Mouse (Mus musculus) megakaryocyte, embryonic 14.5 days (primary cell): ENCODE measurements around the gene Col11a2.

Experiments
- FLI1 ChIP-seq: IDR thresholded peaks from 2 replicates; pipeline ENCODE4 v1.6.1; 2012; ENCODE audit warnings: low read length, inconsistent platforms, mixed read lengths
- GATA1 ChIP-seq: IDR thresholded peaks from 3 replicates; pipeline ENCODE4 v1.6.1; 2012; ENCODE audit warnings: mixed read lengths, low read length, inconsistent platforms, borderline replicate concordance

DNA sequence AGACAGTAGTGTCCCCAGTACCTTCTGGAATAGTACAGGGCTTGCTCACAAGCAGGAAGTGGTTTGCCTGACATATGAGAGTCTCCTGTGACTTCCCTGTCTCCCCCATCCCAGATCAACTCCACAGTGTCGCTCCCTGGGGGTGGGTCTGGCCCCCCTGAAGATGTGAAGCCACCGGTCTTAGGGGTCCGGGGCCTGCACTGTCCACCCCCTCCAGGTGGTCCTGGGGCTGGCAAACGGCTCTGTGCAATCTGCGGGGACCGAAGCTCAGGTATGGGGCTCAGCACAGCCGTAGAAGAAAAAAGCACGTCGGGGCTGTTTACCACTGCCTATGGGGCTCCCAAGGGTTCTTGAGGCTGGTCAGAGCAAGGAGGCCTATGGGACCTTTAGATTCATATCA lies 5.8 kb upstream of the Col11a2 start:
- TF ChIP-seq GATA1 (no peak), FLI1 (no peak)
